Mouse (Mus musculus): ENCODE results near the gene Cutc.

DNA sequence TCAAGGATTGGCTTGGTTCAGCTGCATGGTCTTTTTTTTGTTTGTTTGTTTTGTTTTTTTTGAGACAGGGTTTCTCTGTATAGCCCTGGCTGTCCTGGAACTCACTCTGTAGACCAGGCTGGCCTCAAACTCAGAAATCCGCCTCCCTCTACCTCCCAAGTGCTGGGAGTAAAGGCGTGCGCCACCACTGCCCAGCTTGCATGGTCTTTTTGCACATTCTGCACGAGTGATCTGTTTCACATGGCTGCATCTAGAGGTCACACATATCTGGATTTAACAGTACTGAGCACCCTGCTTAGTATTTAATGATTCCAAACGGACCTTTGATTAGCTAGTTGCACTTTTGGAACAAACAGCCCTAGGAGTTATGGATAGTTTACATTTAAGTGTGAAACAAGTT is 40.8 kb upstream of the Cutc start:
- TF ChIP-seq GATA1 (IDR thresholded peaks at IDR 0.05; ENCODE audit: borderline replicate concordance, low read length) (no peak), FLI1 (IDR thresholded peaks at IDR 0.05; ENCODE audit: low read length) (no peak)

All from megakaryocyte, embryonic 14.5 days (primary cell).